Mouse (Mus musculus): ENCODE measurements at regions not wholly inside any gene's neighbourhood (a gene's known extent, or its start where the extent isn't known, plus 50 kb on each side); places are given as distances from the start of the nearest gene placed in this dataset.

DNA sequence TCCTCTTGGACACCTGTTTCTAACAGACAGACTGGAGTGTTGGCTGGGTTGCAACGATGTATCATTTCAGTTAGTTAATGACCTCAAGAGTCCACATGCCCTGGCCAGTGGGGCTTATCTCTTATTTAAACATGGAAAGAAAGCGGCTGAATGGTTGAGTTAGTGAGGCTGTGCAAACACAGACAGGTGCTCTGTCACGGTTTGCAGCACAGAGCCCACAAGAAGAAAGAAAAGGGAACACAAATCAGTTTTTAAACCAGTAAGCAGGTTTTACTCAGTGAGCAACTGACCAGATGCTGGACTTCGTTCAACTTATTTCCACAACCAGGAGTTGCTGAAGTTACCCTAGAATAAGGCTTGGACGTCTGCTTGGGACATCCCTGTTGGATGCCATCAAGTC is 86.3 kb downstream of the Qrsl1 start:
- peak; percentile 68; the same call in 1 of the 2 replicates for TF ChIP-seq TCF12 (IDR thresholded peaks at IDR 0.05; ENCODE audit: low read depth, low read length)
- TF ChIP-seq EP300 (IDR thresholded peaks at IDR 0.05; ENCODE audit: low read length) = peak; percentile 78
- TF ChIP-seq SIN3A (IDR thresholded peaks at IDR 0.05; ENCODE audit: low read length) = 0 out of 2 replicates have a peak, but pooled peaks have one; percentile 22
- TF ChIP-seq IRF4 (IDR thresholded peaks at IDR 0.05; ENCODE audit: low read depth, low read length) = peak; percentile 17; the same call in 1 of the 2 replicates
- peak; percentile 65; the same call in 1 of the 2 replicates for TF ChIP-seq MYC (IDR thresholded peaks at IDR 0.05; ENCODE audit: low read depth, low read length)
- TF ChIP-seq CHD2 (IDR thresholded peaks at IDR 0.05; ENCODE audit: low read length) = no peak; the same call in 1 of the 2 replicates
- peak; percentile 46; the same call in 1 of the 2 replicates for TF ChIP-seq BHLHE40 (IDR thresholded peaks at IDR 0.05; ENCODE audit: low read depth, low read length)
- TF ChIP-seq TBP (conservative IDR thresholded peaks at IDR 0.05; ENCODE audit: low read depth, low read length) = 0 out of 2 replicates have a peak, but pooled peaks have one; percentile 14
- no peak for TF ChIP-seq MAFK (IDR thresholded peaks at IDR 0.05; ENCODE audit: insufficient replicate concordance, low read length)
- H3K79me2 ChIP-seq (replicated peaks; ENCODE audit: control insufficient read depth, extremely low read depth, insufficient read depth, poor library complexity, severe bottlenecking) = no peaks in the 10 kb centered on the region
- no peaks in the 10 kb centered on the region for H3K36me3 ChIP-seq (replicated peaks in 1 of 2; ENCODE audit: control insufficient read depth in 1 of 2, insufficient read depth in 1 of 2, low read length in 1 of 2)
- DNase-seq (ENCODE audit: extremely low read depth) = peak; percentile 82
- peaks cover 22 to 65% of the 10 kb centered on the region in 2 experiments; a peak in 3 of 4 replicates for H3K4me1 ChIP-seq (ENCODE audit: control insufficient read depth in 1 of 2, insufficient read depth in 2 of 2)
- dilution Hi-C loops (cut with MboI; ENCODE audit: extremely low pct_ligation_motif_present, extremely low pct_unique_long_range_greater_than_20kb, low sequenced_read_pairs) (no loop called here), in situ Hi-C loops (cut with MboI; ENCODE audit: low pct_ligation_motif_present, low pct_unique_long_range_greater_than_20kb, low sequenced_read_pairs) (no loop called here)
- H3K4me3 ChIP-seq (replicated peaks in 1 of 3; ENCODE audit: low read depth in 2 of 3, low read length in 2 of 3, poor library complexity in 1 of 3) = no peak overlapping the region
- no peaks in the 10 kb centered on the region for H3K9me3 ChIP-seq (replicated peaks; ENCODE audit: low read length)
- peak overlapping the region; percentile 84 for H3K27ac ChIP-seq (ENCODE audit: insufficient read depth, low read depth)
- H3K4me2 ChIP-seq (ENCODE audit: insufficient read depth, low read depth, poor library complexity, severe bottlenecking) = no peak overlapping the region
- H3K9ac ChIP-seq (ENCODE audit: insufficient read depth, low read depth) = no peak overlapping the region
- no peaks in the 10 kb centered on the region for H3K27me3 ChIP-seq (replicated peaks)

DNA sequence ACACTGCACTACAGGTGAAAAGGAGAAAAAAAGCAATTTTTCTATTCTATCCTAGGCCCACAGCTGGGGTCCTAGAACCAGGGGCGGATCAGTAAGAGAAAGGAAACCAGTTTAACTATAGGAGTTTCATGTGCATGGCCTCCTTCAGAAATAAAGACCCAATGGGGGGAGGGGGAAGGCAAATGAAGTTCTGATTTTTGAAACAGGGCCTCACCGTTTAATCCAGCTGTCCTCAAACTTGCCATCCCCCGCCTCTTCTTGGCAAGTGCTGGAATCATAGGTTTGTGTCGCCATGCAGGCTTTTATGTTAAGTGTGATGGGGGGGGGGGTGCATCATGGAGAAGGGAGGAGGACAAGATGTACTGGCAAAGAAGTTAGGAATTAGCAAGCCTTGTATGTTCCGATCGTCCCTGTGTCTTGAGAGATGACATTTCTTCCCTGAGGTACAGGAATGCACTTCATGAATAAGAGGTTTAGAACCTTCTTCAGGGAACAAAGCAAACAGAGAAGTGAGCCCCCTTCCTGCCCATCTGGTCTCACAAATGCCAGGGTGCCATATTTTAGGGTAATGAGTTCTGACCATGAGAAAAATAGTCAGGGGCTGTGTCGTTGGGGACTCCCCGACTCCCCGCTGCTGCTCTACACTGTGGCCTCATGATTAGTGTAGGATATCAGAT is 83.9 kb downstream of the Qrsl1 start:
- H3K9me3 ChIP-seq (replicated peaks; ENCODE audit: low read length) = no peaks in the 10 kb centered on the region
- TF ChIP-seq CHD1 (IDR thresholded peaks at IDR 0.05; ENCODE audit: low read depth, low read length) (no peak), MEF2A (IDR thresholded peaks at IDR 0.05; ENCODE audit: borderline replicate concordance, low read depth, low read length) (no peak; the same call in 1 of the 2 replicates), PAX5 (IDR thresholded peaks at IDR 0.05; ENCODE audit: low read length) (no peak), GABPA (IDR thresholded peaks at IDR 0.05; ENCODE audit: insufficient replicate concordance, low read depth, low read length) (no peak), MYC (IDR thresholded peaks at IDR 0.05; ENCODE audit: low read depth, low read length) (peak; percentile 40; the same call in 1 of the 2 replicates), NRF1 (IDR thresholded peaks at IDR 0.05; ENCODE audit: low read depth, low read length) (no peak), TBP (conservative IDR thresholded peaks at IDR 0.05; ENCODE audit: low read depth, low read length) (no peak), ETS1 (conservative IDR thresholded peaks at IDR 0.05; ENCODE audit: low read depth, low read length) (peak; percentile 27), ELF1 (IDR thresholded peaks at IDR 0.05; ENCODE audit: low read depth, low read length) (no peak), MXI1 (IDR thresholded peaks at IDR 0.05; ENCODE audit: low read depth, low read length) (peak; percentile 58), EP300 (IDR thresholded peaks at IDR 0.05; ENCODE audit: low read length) (peak; percentile 50), RAD21 (IDR thresholded peaks at IDR 0.05; ENCODE audit: low read depth, low read length) (no peak; the same call in 1 of the 2 replicates), NELFE (IDR thresholded peaks at IDR 0.05; ENCODE audit: low read depth, low read length) (no peak), JUND (conservative IDR thresholded peaks at IDR 0.05; ENCODE audit: low read depth, low read length) (no peak), POLR2AphosphoS2 (IDR thresholded peaks at IDR 0.05; ENCODE audit: low read depth, low read length) (no peak), SIN3A (IDR thresholded peaks at IDR 0.05; ENCODE audit: low read length) (peak; percentile 42; the same call in 1 of the 2 replicates), CHD2 (IDR thresholded peaks at IDR 0.05; ENCODE audit: low read length) (peak; percentile 88), BHLHE40 (IDR thresholded peaks at IDR 0.05; ENCODE audit: low read depth, low read length) (peak; percentile 46; the same call in 1 of the 2 replicates), KAT2A (IDR thresholded peaks at IDR 0.05; ENCODE audit: insufficient replicate concordance, low read length) (no peak), USF2 (conservative IDR thresholded peaks at IDR 0.05; ENCODE audit: low read depth, low read length) (no peak), HCFC1 (IDR thresholded peaks at IDR 0.05; ENCODE audit: low read depth, low read length) (peak; percentile 11; the same call in 1 of the 2 replicates), ZMIZ1 (IDR thresholded peaks at IDR 0.05; ENCODE audit: low read depth, low read length) (no peak), ZKSCAN1 (IDR thresholded peaks at IDR 0.05; ENCODE audit: borderline replicate concordance, low read depth, low read length) (no peak), JUN (IDR thresholded peaks at IDR 0.05; ENCODE audit: insufficient read depth, low read depth, low read length) (0 out of 2 replicates have a peak, but pooled peaks have one; percentile 9), MAX (IDR thresholded peaks at IDR 0.05; ENCODE audit: low read length) (no peak), MAZ (IDR thresholded peaks at IDR 0.05; ENCODE audit: low read depth, low read length) (no peak), POLR2A (IDR thresholded peaks at IDR 0.05; ENCODE audit: low read depth, low read length) (no peak; the same call in 1 of the 2 replicates)

More for the DNA sequence above, 83.9 kb downstream of the Qrsl1 start:
- Histone ChIP-seq H3K4me1 (ENCODE audit: control insufficient read depth in 1 of 2, insufficient read depth in 2 of 2) (peaks cover 22 to 74% of the 10 kb centered on the region in 2 experiments; a peak in 3 of 4 replicates), H3K9ac (ENCODE audit: insufficient read depth, low read depth) (peak overlapping the region; percentile 52), H3K4me3 (replicated peaks in 1 of 3; ENCODE audit: low read depth in 2 of 3, low read length in 2 of 3, poor library complexity in 1 of 3) (peak overlapping the region in 1 of 3 experiments; percentile 15), H3K27ac (ENCODE audit: insufficient read depth, low read depth) (peak overlapping the region; percentile 94), H3K4me2 (ENCODE audit: insufficient read depth, low read depth, poor library complexity, severe bottlenecking) (peak overlapping the region; percentile 95), H3K79me2 (replicated peaks; ENCODE audit: control insufficient read depth, extremely low read depth, insufficient read depth, poor library complexity, severe bottlenecking) (no peaks in the 10 kb centered on the region), H3K27me3 (replicated peaks) (no peaks in the 10 kb centered on the region), H3K36me3 (replicated peaks in 1 of 2; ENCODE audit: control insufficient read depth in 1 of 2, insufficient read depth in 1 of 2, low read length in 1 of 2) (no peaks in the 10 kb centered on the region)
- peak; percentile 86 for DNase-seq (ENCODE audit: extremely low read depth)
- in situ Hi-C loops (cut with MboI; ENCODE audit: low pct_ligation_motif_present, low pct_unique_long_range_greater_than_20kb, low sequenced_read_pairs) (no loop called here), dilution Hi-C loops (cut with MboI; ENCODE audit: extremely low pct_ligation_motif_present, extremely low pct_unique_long_range_greater_than_20kb, low sequenced_read_pairs) (no loop called here)
